Mouse (Mus musculus): Measurements from ENCODE around the gene Pcyt1a.
A peak's percentile ranks its signal among the peaks of the same experiment; 100 is the strongest.

Gene Pcyt1a

DNA sequence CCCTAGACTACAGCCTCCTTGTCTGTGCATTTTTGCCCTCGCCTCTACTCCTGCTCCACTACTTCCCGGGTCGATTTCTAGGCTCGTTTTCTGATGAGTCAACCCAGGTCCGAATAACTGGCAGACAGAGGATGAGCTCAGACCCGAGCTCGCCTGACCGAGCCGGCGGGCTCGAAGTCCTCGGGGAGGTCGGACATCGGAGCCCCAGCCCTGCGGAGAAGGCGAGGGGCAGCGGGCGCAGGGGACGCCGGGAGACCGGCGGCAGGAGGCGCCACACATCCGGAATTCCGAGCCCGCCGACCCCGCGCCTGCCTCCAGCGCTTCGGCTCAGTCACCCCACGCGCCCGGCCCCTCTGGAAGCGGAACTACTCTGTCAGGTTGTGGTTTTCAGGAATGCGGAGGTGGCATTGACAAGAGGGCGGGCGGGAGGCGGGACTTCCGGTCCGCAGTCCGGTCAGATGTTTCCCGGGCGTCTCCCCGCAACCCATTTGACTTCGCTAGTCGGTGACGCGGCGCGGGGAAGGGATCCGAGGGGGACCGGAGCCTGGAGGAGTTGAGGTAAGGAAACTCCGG lies at the start of gene Pcyt1a:
Pcyt1a (plus strand) TSS at position 448 of the 573 bp plus-strand sequence.
- DNase-seq, result peak; percentile 82

DNA sequence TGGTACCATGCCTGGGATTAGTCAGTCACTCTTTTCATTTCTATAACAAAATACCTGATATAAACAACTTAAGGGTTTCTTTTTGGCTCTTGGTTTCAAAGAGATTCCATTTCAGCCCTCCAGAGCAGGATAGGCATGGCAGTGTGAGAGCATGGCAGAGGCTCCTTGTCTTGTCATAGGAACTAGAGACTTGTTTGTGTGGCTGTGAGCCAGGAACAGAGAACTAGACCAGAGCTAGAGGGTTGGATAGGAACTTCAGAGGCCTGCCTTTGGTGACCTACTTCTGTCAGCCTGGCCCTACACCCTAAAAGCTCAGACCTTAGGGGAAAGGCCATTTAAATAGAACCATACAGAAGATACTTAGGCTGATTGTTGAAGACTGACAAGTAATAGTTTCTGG lies 47.8 kb upstream of the Pcyt1a start:
- DNase-seq, result no peak

DNA sequence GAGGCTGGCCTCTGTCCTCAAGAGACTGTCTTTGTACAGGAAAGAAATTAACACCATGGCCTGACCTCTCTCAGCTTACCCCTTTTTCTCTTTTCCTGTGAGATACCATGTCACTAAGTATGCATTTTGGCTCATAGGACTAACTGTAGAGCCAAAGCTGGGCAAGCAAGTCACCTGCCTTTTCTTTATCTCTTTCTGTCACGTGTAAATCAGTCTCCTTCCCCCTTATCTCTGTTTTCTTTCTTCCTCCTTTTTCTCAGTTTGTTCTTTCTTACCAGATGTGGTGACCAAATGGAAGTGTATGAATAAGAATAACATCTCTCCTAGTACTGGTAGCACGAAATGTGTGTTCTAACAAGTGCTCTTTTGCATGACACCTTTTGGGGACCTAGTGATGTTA lies 45.8 kb upstream of the Pcyt1a start:
- DNase-seq, result no peak

DNA sequence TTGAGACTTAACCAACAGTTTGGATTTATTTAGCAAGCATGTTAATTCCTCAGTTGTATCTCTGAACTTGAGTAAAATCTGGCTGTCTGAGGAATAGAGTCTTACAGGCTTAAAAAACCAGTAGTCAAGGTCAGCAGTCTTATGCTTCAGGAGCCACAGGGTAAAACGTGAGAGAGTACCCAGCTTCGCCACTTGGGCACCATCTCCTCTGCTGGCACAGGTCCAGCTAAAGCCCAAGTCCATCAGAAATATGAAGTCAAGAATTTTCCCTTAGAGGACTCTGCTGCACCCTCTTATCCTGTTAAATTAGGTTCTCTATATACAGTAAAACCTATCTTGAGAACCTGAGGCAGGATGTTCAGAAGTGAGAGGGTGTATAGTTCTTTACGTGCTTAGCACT lies 43.9 kb upstream of the Pcyt1a start:
- DNase-seq, result no peak

DNA sequence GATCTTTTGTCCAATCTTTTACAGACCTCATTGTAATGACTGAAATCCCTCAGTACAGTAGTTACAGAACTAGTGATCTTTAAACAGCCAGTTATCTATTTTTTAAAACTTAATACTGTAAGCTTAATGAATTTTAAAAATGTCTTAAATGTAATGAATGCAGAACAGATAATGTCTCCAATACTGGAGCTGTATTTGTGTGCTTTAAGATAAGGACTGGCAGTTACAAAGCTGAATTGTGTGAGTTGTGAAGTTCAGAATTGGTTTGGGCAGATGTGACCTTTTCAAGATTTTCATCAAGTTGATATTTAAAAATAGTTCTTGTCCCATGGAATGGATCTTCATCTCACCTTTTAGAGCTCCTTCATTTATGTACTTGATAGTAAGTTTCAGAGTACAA lies 41.7 kb upstream of the Pcyt1a start:
- no peak for DNase-seq

DNA sequence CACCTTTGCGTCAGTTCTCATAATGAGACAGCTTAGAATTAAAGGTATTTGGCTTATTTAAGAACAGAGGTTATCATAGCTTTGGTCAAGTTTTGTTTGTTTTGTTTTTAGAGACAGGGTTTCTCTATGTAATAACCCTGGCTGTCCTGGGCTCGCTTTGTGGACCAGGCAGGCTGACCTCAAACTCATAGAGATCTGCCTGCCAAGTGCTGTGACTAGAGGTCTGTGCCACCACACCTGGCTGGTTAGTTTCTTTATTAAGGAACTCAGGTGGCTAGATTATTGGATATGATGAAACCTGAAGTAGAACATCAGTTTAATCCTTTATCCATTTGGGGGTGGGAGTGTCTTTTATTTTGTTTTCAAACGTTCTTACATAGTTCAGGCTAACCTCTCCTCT lies 40.9 kb upstream of the Pcyt1a start:
- no peak for DNase-seq

DNA sequence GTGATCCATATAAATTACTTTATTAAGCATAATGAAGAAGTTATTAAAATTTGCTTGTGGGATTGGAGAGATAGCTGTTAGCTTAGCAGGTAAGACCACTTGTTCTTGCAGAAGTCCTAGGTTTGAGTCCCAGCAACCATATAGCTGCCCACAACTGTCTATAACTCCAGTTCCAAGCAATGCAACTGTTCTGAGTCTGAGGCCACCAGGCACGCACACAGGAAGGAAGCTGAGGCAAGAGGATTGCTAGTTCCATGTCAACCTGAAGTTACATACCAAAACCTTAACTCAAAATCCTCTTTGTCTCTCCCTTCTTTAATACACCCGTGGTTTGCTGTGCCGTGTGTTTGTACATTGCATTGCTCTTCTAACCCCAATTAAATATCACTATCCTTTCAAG lies 39.8 kb upstream of the Pcyt1a start:
- no peak for DNase-seq

DNA sequence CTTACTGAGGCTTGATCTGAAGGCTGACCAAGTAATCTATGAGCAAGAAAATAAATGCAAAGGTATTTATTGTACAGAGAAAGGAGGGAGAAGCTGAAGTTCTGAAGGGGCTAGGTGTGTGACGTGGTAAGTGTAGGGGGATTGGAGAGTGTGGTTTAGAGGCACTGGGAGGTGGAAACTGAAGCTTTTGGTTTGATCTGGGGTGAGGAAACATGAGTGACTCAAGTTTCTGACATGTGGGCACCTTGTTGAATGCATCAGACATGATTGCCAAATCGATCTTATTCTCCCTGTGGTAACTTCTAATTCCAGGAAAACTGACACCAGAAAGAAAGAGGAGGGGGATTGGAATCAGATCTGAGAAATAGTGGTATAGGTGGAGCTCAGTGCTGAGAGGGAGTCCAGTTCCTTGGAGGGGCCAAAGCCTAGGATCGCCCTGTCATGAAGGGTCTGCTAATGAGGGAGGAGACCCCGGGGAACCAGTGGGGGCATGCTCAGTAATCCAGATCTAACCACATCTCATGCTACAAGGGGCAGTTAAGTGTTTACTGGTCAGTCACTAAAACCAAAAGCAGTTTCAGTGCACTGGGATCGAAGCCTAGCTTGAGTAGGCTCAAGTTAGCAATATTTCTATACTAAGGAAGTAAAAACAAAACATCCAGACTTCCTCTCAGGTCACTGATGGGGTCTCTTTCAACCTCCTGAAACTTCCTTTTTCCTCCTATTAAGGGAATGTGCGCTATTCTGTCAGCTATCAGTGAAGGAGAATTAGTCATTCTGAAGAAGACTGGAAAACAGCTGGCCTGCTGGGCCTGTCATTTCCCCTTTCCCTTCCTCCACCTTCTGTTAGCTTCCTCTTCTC lies 34.8 kb upstream of the Pcyt1a start:
- DNase-seq, result no peak

DNA sequence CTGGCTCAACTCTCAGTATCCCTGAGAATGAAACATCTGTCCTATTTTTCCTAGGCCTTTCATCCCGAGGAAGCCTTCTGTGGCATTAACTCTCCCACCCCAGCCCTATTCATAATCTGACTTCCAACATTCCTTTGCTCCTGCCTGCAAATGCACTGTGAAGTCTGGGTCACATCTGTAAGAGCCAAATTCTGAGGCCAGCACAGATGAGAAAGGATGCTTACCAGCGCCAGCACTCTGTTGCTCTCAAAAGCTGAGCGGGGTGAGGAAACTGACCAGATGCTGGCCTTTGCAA lies 34.2 kb upstream of the Pcyt1a start:
- DNase-seq, result no peak

DNA sequence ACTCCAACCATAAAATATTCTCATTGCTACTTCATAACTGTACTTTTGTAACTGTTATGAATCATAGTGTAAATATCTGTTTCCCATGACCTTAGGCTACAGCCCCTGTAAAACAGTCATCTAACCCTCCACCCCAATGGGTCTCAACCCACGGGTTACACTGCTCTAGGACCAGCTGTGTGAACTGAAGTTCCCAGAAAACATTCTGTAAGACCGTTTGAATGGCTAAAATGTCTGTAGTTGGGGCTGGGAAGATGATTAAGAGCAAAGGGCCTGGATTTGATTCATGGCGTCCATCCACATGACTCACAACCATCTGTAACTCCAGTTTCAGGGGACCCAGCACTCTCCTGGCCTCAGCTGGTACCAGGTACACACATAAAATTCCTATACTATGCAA lies 32.5 kb upstream of the Pcyt1a start:
- DNase-seq, result no peak

DNA sequence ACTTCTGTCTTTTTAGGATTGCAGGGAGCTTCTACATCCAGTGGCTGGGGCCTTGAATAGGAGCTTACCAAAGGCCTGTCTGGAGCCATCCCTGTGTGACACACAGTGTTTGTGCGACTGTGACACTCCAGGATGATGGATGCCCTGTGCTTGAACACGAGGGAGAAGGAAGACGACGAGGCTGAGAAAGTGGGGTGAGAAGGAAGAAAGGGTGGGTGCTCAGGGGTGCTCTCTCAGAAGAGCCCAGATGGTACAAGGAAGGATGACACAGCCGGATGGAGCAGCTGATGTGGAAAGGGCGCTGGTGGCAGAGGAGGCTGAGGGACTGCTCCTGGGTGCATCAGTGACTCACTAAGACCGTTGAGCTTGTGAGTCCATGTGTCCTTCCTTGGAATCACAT lies 30.5 kb upstream of the Pcyt1a start, which contains the start of gene Tm4sf19:
Tm4sf19 (plus strand) TSS at position 240 of the 400 bp plus-strand sequence.
- DNase-seq, result no peak

DNA sequence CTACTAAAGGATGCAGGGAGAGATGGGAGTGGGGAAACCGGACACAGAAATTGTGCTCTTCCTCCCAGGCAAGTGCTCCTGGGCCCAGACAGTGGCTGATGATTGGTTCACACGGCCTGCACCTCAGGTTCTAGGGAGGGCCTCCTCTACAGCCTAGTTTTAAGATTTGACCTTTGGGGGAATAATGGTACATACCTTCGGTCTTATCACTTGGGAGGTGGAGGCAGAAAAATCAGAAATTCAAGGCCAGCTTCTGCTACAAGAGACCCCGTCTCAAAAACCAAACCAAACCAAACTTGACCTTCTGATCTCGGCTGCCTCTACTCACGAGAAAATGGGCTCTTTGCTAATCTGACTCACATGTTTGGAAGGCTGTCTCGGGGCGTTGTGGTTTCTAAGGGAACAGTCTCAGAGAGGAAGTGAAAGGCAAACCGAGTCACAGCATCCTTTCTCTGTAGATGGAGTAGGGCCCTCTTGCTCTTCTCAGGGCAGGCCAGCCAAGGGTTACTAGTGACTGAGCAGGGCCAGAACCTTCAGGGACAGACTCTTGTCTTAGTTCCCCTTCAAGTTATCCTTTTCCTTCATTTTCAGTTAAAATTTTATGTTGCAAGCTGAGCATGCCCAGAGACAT lies 29.3 kb upstream of the Pcyt1a start:
- peak; percentile 9 for DNase-seq

DNA sequence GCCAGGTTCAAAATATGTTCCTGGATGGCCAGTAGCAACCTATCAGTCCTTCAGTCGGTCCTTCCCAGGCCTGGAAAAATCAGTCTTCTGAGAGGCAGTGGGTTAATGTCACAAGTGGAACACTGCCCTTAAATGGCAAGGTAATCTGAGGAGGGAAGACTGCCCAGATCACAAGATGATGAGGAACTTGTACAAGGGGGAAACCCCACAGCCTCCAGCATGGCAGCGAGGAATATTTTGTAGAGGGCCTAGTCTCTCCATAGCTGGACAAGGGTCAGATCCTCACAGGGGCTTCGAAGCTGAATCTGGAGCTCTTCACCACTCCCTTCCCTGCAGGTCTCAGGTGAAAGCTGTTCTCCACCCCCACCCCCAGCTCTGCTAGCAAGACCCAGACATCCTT lies 27.9 kb upstream of the Pcyt1a start:
- no peak for DNase-seq

DNA sequence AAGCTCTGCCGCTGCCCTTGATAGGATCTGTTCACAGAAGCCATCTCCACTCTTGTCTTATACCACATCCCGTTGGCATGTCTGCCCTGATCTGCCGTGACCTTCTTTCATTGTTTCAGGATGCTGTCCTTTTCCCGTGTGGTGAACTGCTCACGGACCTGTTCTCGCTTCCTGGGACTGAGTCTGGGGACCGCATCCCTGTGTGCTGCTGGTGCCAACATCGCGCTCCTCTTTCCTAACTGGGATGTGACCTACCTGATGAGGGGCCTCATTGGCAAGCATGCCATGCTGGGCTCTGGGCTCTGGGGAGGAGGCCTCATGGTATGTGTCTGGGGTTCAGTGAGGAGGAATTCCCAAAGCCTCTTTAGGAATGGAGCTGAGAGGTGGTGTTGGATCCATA lies 25.0 kb upstream of the Pcyt1a start:
- DNase-seq, result no peak

DNA sequence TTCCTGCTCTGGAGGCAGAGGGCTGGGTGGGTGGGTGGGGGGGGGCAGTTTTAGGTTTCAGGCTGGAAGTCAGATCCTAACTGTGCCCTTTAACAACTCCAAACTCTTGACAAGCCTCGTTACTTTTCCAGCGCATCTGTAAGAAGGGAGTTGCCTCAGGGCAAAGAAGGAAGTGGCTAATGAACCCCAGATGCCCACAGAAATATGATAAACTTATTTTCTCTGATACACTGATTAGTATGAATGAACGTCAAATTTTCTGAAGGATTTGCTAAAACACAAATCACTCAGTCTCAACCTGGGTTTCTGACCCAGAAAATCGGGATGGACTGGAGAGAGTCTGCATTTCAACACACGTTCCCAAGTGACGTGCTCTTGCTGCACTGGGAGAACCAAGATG lies 24.1 kb upstream of the Pcyt1a start:
- no peak for DNase-seq

DNA sequence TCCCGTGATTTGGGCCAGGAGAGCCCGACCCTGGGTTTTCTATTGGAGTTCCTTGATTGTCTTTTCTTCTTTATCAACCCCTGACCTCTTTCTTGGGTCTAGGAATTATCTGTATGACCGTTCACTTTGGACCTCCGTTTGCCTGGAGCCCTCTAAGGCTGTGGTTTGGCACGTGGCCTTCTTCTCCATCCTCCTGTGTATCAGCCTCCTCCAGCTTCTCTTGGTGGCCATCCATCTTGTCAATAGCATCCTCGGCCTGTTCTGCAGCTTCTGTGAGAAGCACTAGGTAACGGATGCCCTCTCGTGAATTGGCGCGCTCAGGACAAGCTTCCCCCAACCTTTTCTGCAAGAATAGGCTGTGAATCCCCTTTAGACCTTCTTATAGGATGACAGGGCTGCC lies 23.0 kb upstream of the Pcyt1a start:
- no peak for DNase-seq

DNA sequence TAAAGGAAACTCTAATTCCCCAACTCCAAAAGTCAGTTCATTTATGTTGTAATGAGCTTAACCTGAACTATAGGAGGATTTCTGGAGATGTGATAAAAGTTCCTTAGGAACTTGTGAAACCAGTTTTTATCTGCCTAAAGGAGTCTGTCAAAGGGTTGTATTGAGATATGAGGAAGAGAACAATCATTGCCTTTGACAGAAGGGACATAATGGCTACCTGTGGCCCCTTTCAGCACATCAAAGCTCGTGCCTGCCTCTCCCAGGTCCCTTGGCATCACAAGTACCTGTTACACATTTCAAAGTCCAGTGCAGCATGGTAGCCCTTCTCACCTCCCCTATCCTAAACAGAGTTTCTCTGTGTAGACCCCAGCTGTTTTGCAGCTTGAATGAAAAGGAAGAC lies 13.3 kb upstream of the Pcyt1a start:
- DNase-seq, result no peak

DNA sequence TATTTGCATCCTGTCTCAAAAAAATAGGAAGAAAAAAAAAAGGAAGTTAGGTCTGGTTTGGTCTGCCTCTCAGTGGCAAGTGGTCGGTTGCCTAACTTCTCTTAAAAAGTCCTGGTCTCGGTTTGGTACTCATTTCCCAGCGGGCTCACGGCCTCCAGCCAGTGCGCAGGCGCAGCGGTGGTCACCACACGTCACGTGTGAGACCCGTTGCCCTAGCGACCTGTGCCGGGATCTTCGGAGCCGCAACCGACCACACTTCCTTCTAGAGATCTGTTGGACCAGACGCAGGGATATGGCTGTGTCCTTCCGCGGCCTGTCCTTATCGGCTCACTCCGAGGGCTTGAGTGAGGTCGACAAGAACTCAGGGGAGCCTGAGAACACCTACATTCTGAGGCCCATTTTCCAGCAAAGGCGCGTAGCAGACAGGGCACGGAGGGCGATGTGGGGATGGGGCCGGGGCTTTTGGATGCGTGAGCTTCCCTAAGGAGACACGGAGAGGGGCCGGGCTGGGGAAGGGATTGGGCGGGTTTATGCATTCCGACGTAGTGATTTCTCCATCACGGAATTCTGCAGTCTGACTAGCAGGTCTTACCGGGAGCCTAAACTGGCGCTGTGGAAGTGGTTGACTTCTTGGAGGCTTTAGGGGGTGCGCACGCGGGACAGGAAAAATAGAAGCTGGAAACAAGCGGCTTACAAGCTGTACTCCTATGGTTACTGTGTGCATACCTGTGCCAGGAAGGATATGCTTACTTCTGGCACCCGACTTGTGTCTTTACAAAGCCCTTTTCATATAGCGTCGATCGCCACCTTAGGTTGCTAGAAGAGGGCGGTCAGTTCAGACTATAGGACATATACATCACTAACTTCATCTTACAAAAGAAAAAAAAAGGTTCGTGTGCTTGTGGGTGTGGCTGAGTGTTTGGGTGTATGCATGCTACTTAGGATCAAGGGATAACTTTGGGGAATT lies 10.9 kb upstream of the Pcyt1a start, which contains the start of gene Tctex1d2:
Tctex1d2 (plus strand) TSS at position 186 of the 967 bp plus-strand sequence.
- DNase-seq, result peak; percentile 88

DNA sequence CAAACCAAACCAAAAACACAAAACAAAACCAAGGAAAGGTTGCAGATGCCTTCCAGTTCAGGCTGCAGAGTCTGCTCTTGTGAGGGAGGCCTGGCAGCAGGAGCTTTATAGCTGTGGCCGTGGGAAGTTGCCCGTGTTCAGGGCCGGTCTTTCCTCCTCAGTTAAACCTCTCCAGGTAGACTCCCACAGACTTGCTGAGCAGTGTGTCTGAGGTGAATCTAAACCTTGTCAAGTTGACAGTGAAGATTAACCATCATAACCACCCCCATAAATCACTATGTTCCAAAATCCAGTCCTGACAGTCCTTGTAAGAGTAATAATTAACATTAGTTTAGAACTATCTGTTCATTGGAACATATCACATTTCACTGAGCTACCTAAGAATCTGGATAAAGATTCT lies 3.2 kb upstream of the Pcyt1a start:
- DNase-seq, result no peak

DNA sequence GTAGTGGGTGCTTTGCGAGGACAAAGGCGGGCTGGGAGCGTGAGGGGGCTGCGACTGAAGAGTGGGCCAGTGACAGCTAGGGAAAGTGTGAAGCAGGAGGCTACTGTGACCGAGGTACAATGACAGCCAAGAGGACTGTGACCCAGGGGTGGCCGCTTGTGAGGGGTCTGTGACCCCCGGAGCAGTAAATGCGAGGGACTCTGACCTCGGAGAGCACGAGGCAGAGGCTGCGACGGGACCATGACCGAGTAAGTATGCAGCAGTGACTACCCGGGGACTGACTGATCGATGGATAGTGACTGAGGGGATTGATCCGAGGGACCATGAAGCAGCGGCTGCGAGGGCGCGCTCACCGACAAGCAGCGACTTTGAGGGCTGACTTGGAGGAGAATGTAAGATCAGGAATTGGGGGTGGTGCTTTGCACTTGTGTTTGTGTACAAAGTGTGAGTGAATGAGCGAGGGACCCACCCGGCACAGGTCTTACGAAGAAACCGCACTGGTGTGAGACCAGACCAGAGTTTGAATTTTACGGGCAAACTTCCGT lies 398 bp downstream of the Pcyt1a start:
- DNase-seq, result no peak

DNA sequence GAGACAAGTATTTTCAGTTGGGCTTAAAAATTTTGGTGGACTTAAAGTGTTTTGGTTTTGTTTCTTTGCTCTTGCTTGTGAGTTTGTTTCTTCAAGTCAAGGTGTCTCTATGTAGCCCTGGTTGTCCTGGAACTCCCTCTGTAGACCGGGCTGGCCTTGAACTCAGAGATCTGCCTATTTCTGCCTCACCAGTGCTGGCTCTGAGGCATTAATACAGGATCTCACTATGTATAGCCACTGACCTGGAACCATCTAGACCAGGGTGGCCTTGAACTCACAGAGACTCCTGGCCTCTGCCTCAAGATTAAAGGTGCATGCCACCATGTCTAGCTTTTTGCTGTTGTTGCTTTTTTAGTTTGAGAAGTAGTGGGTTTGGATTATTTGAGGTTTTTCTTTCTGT lies 1.2 kb downstream of the Pcyt1a start:
- DNase-seq, result no peak

DNA sequence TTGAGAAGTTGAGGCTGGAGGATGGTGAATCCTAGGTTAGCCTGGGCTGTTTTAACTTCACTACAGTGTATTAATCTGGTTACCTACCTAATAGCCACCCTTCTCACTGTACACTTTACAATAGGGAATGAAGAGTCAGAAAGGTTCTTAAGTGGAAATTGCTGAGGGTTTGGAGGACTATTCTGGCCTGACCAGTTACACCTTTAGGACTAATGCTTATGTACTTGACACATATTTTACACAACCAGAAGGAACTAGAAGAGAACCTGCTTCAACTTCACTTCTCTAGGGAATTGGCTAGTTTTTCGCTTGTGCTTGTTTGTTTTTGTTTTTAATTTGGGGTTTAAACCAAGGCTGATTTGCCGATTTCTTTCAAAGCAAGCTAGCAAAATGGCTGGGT lies 2.4 kb downstream of the Pcyt1a start:
- DNase-seq, result no peak

DNA sequence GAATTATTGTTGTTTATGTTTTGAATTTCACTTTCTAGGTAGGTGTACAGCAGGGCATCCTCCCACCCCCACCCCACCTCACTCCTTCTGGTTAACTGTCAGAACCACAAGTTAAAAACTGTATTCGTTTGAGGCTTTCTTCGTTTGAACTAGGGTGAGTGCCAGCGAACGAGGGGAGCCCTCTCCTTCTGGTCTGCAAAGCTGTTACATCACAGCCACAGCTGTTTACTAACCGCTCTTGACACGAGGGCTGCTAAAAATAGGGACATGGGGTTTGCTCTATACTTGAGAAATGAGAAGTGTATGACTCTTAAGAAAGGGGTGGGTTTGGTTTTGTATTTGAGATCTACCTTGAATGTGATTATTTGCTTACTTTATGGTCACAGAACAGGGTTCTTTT lies 3.3 kb downstream of the Pcyt1a start:
- DNase-seq, result peak; percentile 67

Data from thymus, postnatal 25 days (tissue).